Mouse (Mus musculus) intestine, postnatal 0 days (tissue): ENCODE results near the gene Rxfp2. TPM values are rescaled to one million over a fixed set of nuclear protein-coding genes. Genes with fewer than 3 reads are reported as not detected.
A peak's percentile ranks its signal among the peaks of the same experiment; 100 is the strongest.

ENCODE experiments used
- ATAC-seq: fragments of 200-750 bp; cut with Nextera tagmentation; 2 replicates; pipeline ENCODE4 v1.8.0; 2017; ENCODE audit warnings: mild to moderate bottlenecking, moderate TSS enrichment, moderate library complexity
- H3K27ac ChIP-seq: fragments of 300-500 bp; sonication (generic); 2 replicates; pipeline ENCODE4 v1.5.1; 2014; ENCODE audit warnings: mild to moderate bottlenecking, low read depth, low read length, moderate library complexity
- H3K27me3 ChIP-seq: fragments of 300-500 bp; sonication (generic); replicated peaks from 2 replicates; pipeline ENCODE4 v1.6.1; 2014; ENCODE audit warnings: low read length, mixed read lengths; ENCODE audit not compliant: control insufficient read depth, insufficient read depth
- H3K36me3 ChIP-seq: fragments of 300-500 bp; sonication (generic); 2 replicates; pipeline ENCODE4 v1.6.1; 2014; ENCODE audit warnings: mild to moderate bottlenecking, moderate library complexity; ENCODE audit not compliant: control insufficient read depth, insufficient read depth
- H3K4me1 ChIP-seq: fragments of 300-500 bp; sonication (generic); replicated peaks from 2 replicates; pipeline ENCODE4 v1.6.1; 2014; ENCODE audit warnings: antibody characterized with exemption, low read length, mixed read lengths; ENCODE audit not compliant: control insufficient read depth, insufficient read depth
- H3K4me2 ChIP-seq: fragments of 300-500 bp; sonication (generic); replicated peaks from 2 replicates; pipeline ENCODE4 v1.6.1; 2014; ENCODE audit warnings: low read depth, mild to moderate bottlenecking, moderate library complexity
- H3K4me3 ChIP-seq: fragments of 300-500 bp; sonication (generic); 2 replicates; pipeline ENCODE4 v1.5.1; 2014; ENCODE audit warnings: low read depth, low read length
- H3K9ac ChIP-seq: fragments of 300-500 bp; sonication (generic); 2 replicates; pipeline ENCODE4 v1.6.1; 2014; ENCODE audit warnings: mild to moderate bottlenecking, low read depth, low read length
- H3K9me3 ChIP-seq: fragments of 300-500 bp; sonication (generic); 2 replicates; pipeline ENCODE4 v1.6.1; 2016; ENCODE audit warnings: mixed run types; ENCODE audit not compliant: control insufficient read depth
- CTCF ChIP-seq: sonication (generic); IDR thresholded peaks from 2 replicates; pipeline ENCODE4 v1.5.1; 2016; ENCODE audit warnings: low read depth, mild to moderate bottlenecking, control low read depth, antibody characterized with exemption, moderate library complexity
- WGBS: fragments of 180-500 bp; shearing (Covaris S2); extraction: QIAGEN DNeasy Blood & Tissue Kit; methylation state at CpG from one replicate; pipeline ENCODE4 v1.1.7; 2014; 5-methylcytosine and 5-hydroxymethylcytosine counted together
- polyA plus RNA-seq: library from polyadenylated mRNA; unstranded; fragments of >200 nt; fragmentation: Nextera tagmentation; extraction: Ambion mirVana; gene quantifications from 2 replicates; pipeline ENCODE4 v1.2.1, GENCODE M21; 2015

Gene Rxfp2
- polyA plus RNA-seq, 1 experiment from 2014 or later: not detected

- H3K27ac ChIP-seq: no peak overlapping the region
- H3K4me3 ChIP-seq: no peak overlapping the region
- H3K4me1 ChIP-seq: no peaks in the 10 kb centered on the region
- no peaks in the 10 kb centered on the region for H3K9me3 ChIP-seq
- H3K4me2 ChIP-seq: no peak overlapping the region
- no peak overlapping the region for H3K9ac ChIP-seq
- WGBS: 73% methylated on average over 14 of the region's 14 CpGs
- TF ChIP-seq CTCF: no peak
- no peak for ATAC-seq
- no peaks in the 10 kb centered on the region for H3K36me3 ChIP-seq
- no peaks in the 10 kb centered on the region for H3K27me3 ChIP-seq
These were observed 64.2 kb downstream of the Rxfp2 start for GRCm38 (mm10) chr5:150082696-150083095.

GRCm38 (mm10) chr5:150083190-150083589 is 64.7 kb downstream of the Rxfp2 start:
- WGBS: 40% methylated on average over 5 of the region's 5 CpGs
- H3K9me3 ChIP-seq: no peaks in the 10 kb centered on the region
- peak; percentile 43; the same call in 1 of the 2 replicates for ATAC-seq

GRCm38 (mm10) chr5:150097620-150098019 is 79.1 kb downstream of the Rxfp2 start:
- ATAC-seq: no peak
- no peaks in the 10 kb centered on the region for H3K9me3 ChIP-seq
- TF ChIP-seq CTCF: peak; percentile 92
- no peaks in the 10 kb centered on the region for H3K4me1 ChIP-seq
- H3K9ac ChIP-seq: no peak overlapping the region
- WGBS: 1% methylated on average over 6 of the region's 6 CpGs
- no peaks in the 10 kb centered on the region for H3K27me3 ChIP-seq
- 0 out of 2 replicates have a peak overlapping the region, but pooled peaks have one; percentile 24 for H3K4me2 ChIP-seq
- no peak overlapping the region for H3K27ac ChIP-seq
- H3K36me3 ChIP-seq: no peaks in the 10 kb centered on the region
- H3K4me3 ChIP-seq: no peak overlapping the region

More at GRCm38 (mm10) chr5:150083190-150083589, 64.7 kb downstream of the Rxfp2 start:
- Histone ChIP-seq H3K4me1 (no peaks in the 10 kb centered on the region), H3K27ac (no peak overlapping the region), H3K27me3 (no peaks in the 10 kb centered on the region), H3K4me3 (no peak overlapping the region), H3K36me3 (no peaks in the 10 kb centered on the region), H3K4me2 (no peak overlapping the region), H3K9ac (no peak overlapping the region)
- TF ChIP-seq CTCF: no peak

- TF ChIP-seq CTCF: no peak
- Histone ChIP-seq H3K9ac (no peak overlapping the region), H3K4me2 (no peak overlapping the region), H3K27ac (no peak overlapping the region), H3K27me3 (no peaks in the 10 kb centered on the region), H3K9me3 (no peaks in the 10 kb centered on the region), H3K4me3 (no peak overlapping the region), H3K36me3 (no peaks in the 10 kb centered on the region), H3K4me1 (no peaks in the 10 kb centered on the region)
- WGBS: 89% methylated on average over 12 of the region's 12 CpGs
- ATAC-seq: no peak
These were observed 80.3 kb downstream of the Rxfp2 start for GRCm38 (mm10) chr5:150098754-150099153.

- no peak for ATAC-seq
- H3K9me3 ChIP-seq: no peaks in the 10 kb centered on the region
- no peaks in the 10 kb centered on the region for H3K27me3 ChIP-seq
- H3K4me3 ChIP-seq: no peak overlapping the region
- H3K9ac ChIP-seq: no peak overlapping the region
- H3K36me3 ChIP-seq: no peaks in the 10 kb centered on the region
- no peaks in the 10 kb centered on the region for H3K4me1 ChIP-seq
- H3K27ac ChIP-seq: no peak overlapping the region
- TF ChIP-seq CTCF: no peak
- 86% methylated on average over 11 of the region's 11 CpGs for whole genome bisulfite sequencing
- H3K4me2 ChIP-seq: no peak overlapping the region
These were observed 83.3 kb downstream of the Rxfp2 start for GRCm38 (mm10) chr5:150101789-150102188.

- 88% methylated on average over 7 of the region's 7 CpGs for whole genome bisulfite sequencing
- H3K4me3 ChIP-seq: no peak overlapping the region
- no peak for ATAC-seq
- H3K4me2 ChIP-seq: no peak overlapping the region
- no peaks in the 10 kb centered on the region for H3K27me3 ChIP-seq
- no peaks in the 10 kb centered on the region for H3K4me1 ChIP-seq
- no peak overlapping the region for H3K27ac ChIP-seq
- no peak for TF ChIP-seq CTCF
- H3K9me3 ChIP-seq: no peaks in the 10 kb centered on the region
- H3K36me3 ChIP-seq: no peaks in the 10 kb centered on the region
- no peak overlapping the region for H3K9ac ChIP-seq
These were observed 87.9 kb downstream of the Rxfp2 start for GRCm38 (mm10) chr5:150106358-150106757.

GRCm38 (mm10) chr5:150111236-150111635 is 92.8 kb downstream of the Rxfp2 start:
- WGBS: 54% methylated on average over 8 of the region's 8 CpGs
- Histone ChIP-seq H3K4me3 (no peak overlapping the region), H3K27me3 (no peaks in the 10 kb centered on the region), H3K4me1 (no peaks in the 10 kb centered on the region), H3K36me3 (no peaks in the 10 kb centered on the region), H3K4me2 (no peak overlapping the region), H3K9ac (no peak overlapping the region), H3K27ac (no peak overlapping the region), H3K9me3 (no peaks in the 10 kb centered on the region)
- TF ChIP-seq CTCF: no peak
- ATAC-seq: no peak
